Mouse (Mus musculus) B cell, adult 67 days (primary cell): Measurements from ENCODE around the gene Htr2b. TPM values are rescaled to one million over a fixed set of nuclear protein-coding genes. Genes with fewer than 3 reads are reported as not detected.

Experiments used
- total RNA-seq, 2 experiments: library from RNA; stranded (reverse); gene quantifications; 4 replicates each; pipeline ENCODE4 v1.2.4; 2023

Gene Htr2b
- not detected for total RNA-seq

DNA sequence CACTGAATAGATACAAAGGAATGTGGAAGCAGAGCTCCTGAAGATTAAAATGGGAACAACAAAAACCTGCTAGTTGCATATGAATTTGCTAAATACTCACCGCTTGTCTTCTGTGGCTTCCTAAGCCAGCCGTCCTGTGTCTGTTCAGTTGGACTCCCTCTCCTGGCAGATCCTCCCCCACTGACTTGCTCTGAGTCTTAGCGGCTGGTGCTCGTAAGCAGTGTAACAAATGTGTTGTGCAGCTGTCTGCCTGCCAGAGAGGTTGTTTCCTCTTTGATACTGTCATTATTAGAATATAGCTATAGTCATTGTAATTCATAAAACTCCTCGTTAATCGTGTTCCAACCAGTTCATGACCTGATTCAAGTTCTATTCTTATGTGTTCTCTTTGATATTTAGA, at the start of gene Htr2b:
TSS of gene Htr2b (minus strand) at position 192 of the 400 bp plus-strand sequence.

DNA sequence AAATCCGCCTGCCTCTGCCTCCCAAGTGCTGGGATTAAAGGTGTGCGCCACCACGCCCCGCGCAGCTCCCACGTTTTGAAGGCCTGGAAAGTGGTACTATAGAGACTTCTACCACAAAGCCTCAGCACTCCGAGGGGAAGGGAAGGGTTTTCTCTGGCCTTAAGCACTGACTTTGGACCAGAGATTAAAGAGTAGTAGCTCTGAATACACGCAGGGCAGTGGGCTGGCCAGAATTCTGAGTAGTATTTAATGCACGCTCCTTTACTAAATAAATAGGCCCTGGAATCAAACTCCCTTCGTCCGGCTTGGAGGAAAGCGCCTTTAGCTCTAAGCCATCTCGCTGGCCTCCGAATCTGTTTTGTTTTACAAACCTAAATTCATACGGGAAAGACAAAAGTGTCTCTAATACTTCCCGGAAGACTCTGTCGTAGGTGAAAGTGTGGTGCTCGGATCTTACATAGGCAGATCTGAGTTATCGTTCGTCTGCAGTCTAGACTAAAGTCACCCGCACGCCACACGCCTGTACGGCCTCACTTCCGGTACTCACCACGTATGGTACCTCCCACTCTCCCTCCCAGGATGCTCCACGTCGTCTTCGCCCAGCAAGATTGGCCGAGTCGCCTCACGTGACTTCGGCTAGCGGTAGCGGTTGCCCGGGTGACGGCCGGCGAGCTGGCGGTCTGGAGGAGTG, 42.5 kb upstream of the Htr2b start, which contains the start of gene Armc9:
TSS of gene Armc9 (plus strand) at position 648 of the 691 bp plus-strand sequence.

DNA sequence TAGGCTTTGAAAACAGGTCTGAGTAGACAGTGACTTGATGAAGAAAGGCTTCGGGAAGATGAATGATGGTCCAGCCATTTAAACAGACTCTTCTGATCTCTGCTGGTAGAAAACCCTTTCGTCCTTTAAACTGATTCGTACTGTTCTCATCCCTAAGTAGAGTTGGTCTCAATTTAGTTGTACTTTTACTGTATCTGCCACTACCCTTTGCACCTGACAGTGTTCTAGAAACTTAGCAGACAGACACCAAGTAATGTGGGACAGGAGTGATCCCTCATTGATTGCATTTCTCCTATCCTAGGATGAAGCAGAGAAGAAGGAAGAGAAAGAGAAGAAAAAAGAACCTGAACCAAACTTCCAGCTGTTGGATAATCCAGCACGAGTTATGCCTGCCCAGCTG, 21.6 kb upstream of the Htr2b start, which contains the start of gene Gm21972:
TSS of gene Gm21972 (plus strand) at position 301 of the 400 bp plus-strand sequence.

GRCm38 (mm10) chr1:86064271-86064991, 47.3 kb downstream of the Htr2b start, which contains the start of gene Psmd1:
TSS of gene Psmd1 (plus strand) at chr1:86064387.

Other genes with a start within 250 kb of the Htr2b start
- 10 to 100 TPM; 16.5 to 19.5 TPM for gene Itm2c, start 217.7 kb downstream of the Htr2b start, total RNA-seq
- not detected for gene 4933407L21Rik, start 183.5 kb downstream of the Htr2b start, total RNA-seq
- 1 to 10 TPM; 1.9 to 3.1 TPM for gene Gpr55, start 151.0 kb downstream of the Htr2b start, total RNA-seq
- not detected for gene Spata3, start 95.2 kb downstream of the Htr2b start, total RNA-seq
- gene 2810459M11Rik, start 66.1 kb downstream of the Htr2b start, total RNA-seq, result not detected
- gene Psmd1, start 47.6 kb downstream of the Htr2b start, total RNA-seq, result 10 to 100 TPM; 53.0 to 63.3 TPM
- gene Gm21972, start 21.7 kb upstream of the Htr2b start, total RNA-seq, result not detected
- gene Armc9, start 42.8 kb upstream of the Htr2b start, total RNA-seq, result 1 to 10 TPM; 5.8 to 7.3 TPM
- gene B3gnt7, start 190.9 kb upstream of the Htr2b start, total RNA-seq, result 10 to 100 TPM in 1 of 2 experiments, 1 to 10 TPM in 1; 7.9 to 10.5 TPM
- 100 to 1,000 TPM; 464 to 528 TPM for gene Ncl, start 247.4 kb upstream of the Htr2b start, total RNA-seq